Comparison of ENCODE assay signal across 8 mouse cellular contexts in the genomic region with DNA sequence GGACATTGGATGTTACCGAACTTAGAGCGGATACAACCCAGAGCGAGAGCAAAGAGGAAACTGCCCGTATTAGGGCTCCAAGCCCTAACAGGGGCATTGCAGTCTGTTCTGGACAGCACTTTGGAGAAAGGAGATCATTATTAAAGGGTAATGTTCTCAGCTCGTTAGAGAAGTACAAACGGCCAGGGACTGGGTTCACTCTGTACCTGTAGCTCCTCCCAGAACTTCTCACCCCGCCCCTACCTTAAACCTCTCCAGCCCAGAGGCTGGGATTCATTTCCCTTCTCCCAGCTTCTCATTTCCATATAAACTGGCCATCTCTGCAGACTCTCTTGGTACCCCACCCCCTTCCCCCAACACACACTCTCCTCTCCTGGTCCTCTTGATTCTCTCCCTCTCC. TPM values are rescaled to one million over a fixed set of nuclear protein-coding genes. Genes with fewer than 3 reads are reported as not detected.
A peak's percentile ranks its signal among the peaks of the same experiment; 100 is the strongest.
DNase-seq lines count a peak whose midpoint lies in the region; ATAC-seq and TF ChIP-seq lines count a peak whose summit lies in the region.

No protein-coding gene starts in this region.

- H3K4me2 ChIP-seq in forebrain, embryonic 15.5 days (replicated peaks) = peak overlapping the region; percentile 67
- H3K4me2 ChIP-seq in limb, embryonic 11.5 days (ENCODE audit: low read depth, severe bottlenecking) = peak overlapping the region; percentile 79

- WGBS in forebrain, embryonic 15.5 days = 0% methylated on average over 7 of the region's 7 CpGs
- 0% methylated on average over 7 of the region's 7 CpGs for WGBS in limb, embryonic 11.5 days

- peak; percentile 33 for DNase-seq in adrenal gland, adult 2 months
- no peak for DNase-seq in adrenal gland, postnatal 4 days (ENCODE audit: low spot score in 2 of 2)
- no peak for DNase-seq in ES-E14 (ENCODE audit: low read depth, low spot score)
- peak; percentile 48 for DNase-seq in limb, embryonic 11.5 days (ENCODE audit: low spot score)
- DNase-seq in neural tube, embryonic 10.5 days (ENCODE audit: extremely low spot score, low spot score) = peak; percentile 36
- no peak for DNase-seq in ovary, postnatal 36 days (ENCODE audit: low spot score)
- no peak for DNase-seq in spleen, adult 12 weeks (ENCODE audit: low spot score)

- H3K4me3 ChIP-seq in ES-E14 (ENCODE audit: insufficient read depth in 1 of 2, low read depth in 1 of 2, low read length in 2 of 2, poor library complexity in 1 of 2, severe bottlenecking in 1 of 2) = peak overlapping the region; percentile 86 to 88
- peak overlapping the region; percentile 74 for H3K4me3 ChIP-seq in forebrain, embryonic 15.5 days
- H3K4me3 ChIP-seq in limb, embryonic 11.5 days (ENCODE audit: low read depth, low read length) = peak overlapping the region; percentile 59

- H3K36me3 ChIP-seq in ES-E14 (ENCODE audit: control insufficient read depth, insufficient read depth, low read length, poor library complexity, severe bottlenecking) = no peaks in the 10 kb centered on the region
- no peaks in the 10 kb centered on the region for H3K36me3 ChIP-seq in forebrain, embryonic 15.5 days
- H3K36me3 ChIP-seq in limb, embryonic 11.5 days (ENCODE audit: control insufficient read depth, insufficient read depth, low read length) = no peaks in the 10 kb centered on the region

- H3K27ac ChIP-seq in ES-E14 (ENCODE audit: insufficient read depth, low read depth, low read length, poor library complexity, severe bottlenecking) = no peak overlapping the region
- H3K27ac ChIP-seq in forebrain, embryonic 15.5 days (replicated peaks) = no peak overlapping the region
- H3K27ac ChIP-seq in limb, embryonic 11.5 days (replicated peaks; ENCODE audit: low read depth, low read length) = no peak overlapping the region

- no peaks in the 10 kb centered on the region for H3K27me3 ChIP-seq in forebrain, embryonic 15.5 days
- no peaks in the 10 kb centered on the region for H3K27me3 ChIP-seq in limb, embryonic 11.5 days (ENCODE audit: control insufficient read depth, insufficient read depth, low read length)

- peaks cover 0 to 6% of the 10 kb centered on the region in 2 experiments; a peak in 1 of 4 replicates for H3K4me1 ChIP-seq in ES-E14 (ENCODE audit: control insufficient read depth in 2 of 2, insufficient read depth in 2 of 2, low read length in 2 of 2, poor library complexity in 1 of 2)
- peaks cover 29% of the 10 kb centered on the region for H3K4me1 ChIP-seq in forebrain, embryonic 15.5 days
- 0 out of 2 replicates have a peak, but pooled peaks cover 4% of the 10 kb centered on the region for H3K4me1 ChIP-seq in limb, embryonic 11.5 days (ENCODE audit: control insufficient read depth, insufficient read depth, low read length)

- peak overlapping the region; percentile 35; the same call in 1 of the 2 replicates for H3K9ac ChIP-seq in ES-E14 (ENCODE audit: insufficient read depth, low read depth, low read length, poor library complexity, severe bottlenecking)
- peak overlapping the region; percentile 75 for H3K9ac ChIP-seq in forebrain, embryonic 15.5 days (replicated peaks)
- peak overlapping the region; percentile 44; the same call in 1 of the 2 replicates for H3K9ac ChIP-seq in limb, embryonic 11.5 days (ENCODE audit: low read length)

- ATAC-seq in forebrain, embryonic 15.5 days (replicated peaks) = no peak
- peak; percentile 49 for ATAC-seq in limb, embryonic 11.5 days (ENCODE audit: insufficient number of reproducible peaks, low FRiP score, low TSS enrichment, low read depth)

- no peaks in the 10 kb centered on the region for H3K9me3 ChIP-seq in ES-E14 (ENCODE audit: control insufficient read depth, insufficient read depth, low read depth, low read length)
- no peaks in the 10 kb centered on the region for H3K9me3 ChIP-seq in forebrain, embryonic 15.5 days
- H3K9me3 ChIP-seq in limb, embryonic 11.5 days (ENCODE audit: control insufficient read depth, low read length) = no peaks in the 10 kb centered on the region

- in situ Hi-C loops in ES-E14 (cut with MboI; ENCODE audit: low sequenced_read_pairs in 2 of 2, unreplicated experiment in 2 of 2) = no loop called here

TF ChIP-seq in ES-E14, 5 proteins besides CTCF, POLR2A, EP300 and RAD21:
- TF ChIP-seq HCFC1 (IDR thresholded peaks at IDR 0.05; ENCODE audit: borderline replicate concordance, insufficient read depth, low read length) (no peak), MAFK (IDR thresholded peaks at IDR 0.05; ENCODE audit: insufficient read depth, low read depth, low read length) (no peak), ZNF384 (IDR thresholded peaks at IDR 0.05; ENCODE audit: low read depth, low read length) (no peak), CHD2 (IDR thresholded peaks at IDR 0.05; ENCODE audit: low read depth, low read length) (no peak), ZC3H11A (IDR thresholded peaks at IDR 0.05; ENCODE audit: borderline replicate concordance, low read depth, low read length) (no peak)

RNA-seq across cellular contexts. Expression of a gene that starts 0.8 kb away (rescaled TPM):
- 10 to 100 TPM; 49.2 to 99.6 TPM for total RNA-seq in adrenal gland, adult 2 months (2021)
- 14.1 and 15.4 TPM in 2 replicates for polyA plus RNA-seq in adrenal gland, adult 2 months (2012; rRNA removed)
- 10 to 100 TPM; 67.3 to 71.8 TPM for total RNA-seq in adrenal gland, postnatal 4 days (2021)
- total RNA-seq in ES-E14 (2012; rRNA removed) = 33.0 and 42.7 TPM in 2 replicates
- 31.9 and 37.6 TPM in 2 replicates for polyA plus RNA-seq in forebrain, embryonic 15.5 days (2015; fragmentation: Nextera tagmentation; extraction: Ambion mirVana)
- polyA plus RNA-seq in limb, embryonic 11.5 days (2014; fragmentation: Nextera tagmentation; extraction: Ambion mirVana) = 36.7 and 40.5 TPM in 2 replicates

RNA-seq across cellular contexts. Expression of a gene that starts 3.1 kb away (rescaled TPM):
- total RNA-seq in adrenal gland, adult 2 months (2021) = 10 to 100 TPM; 59.3 to 87.1 TPM
- polyA plus RNA-seq in adrenal gland, adult 2 months (2012; rRNA removed) = 54.6 and 62.1 TPM in 2 replicates
- total RNA-seq in adrenal gland, postnatal 4 days (2021) = 10 to 100 TPM; 60.1 to 71.0 TPM
- total RNA-seq in ES-E14 (2012; rRNA removed) = 8.7 and 9.8 TPM in 2 replicates
- 46.8 and 50.8 TPM in 2 replicates for polyA plus RNA-seq in forebrain, embryonic 15.5 days (2015; fragmentation: Nextera tagmentation; extraction: Ambion mirVana)
- polyA plus RNA-seq in limb, embryonic 11.5 days (2014; fragmentation: Nextera tagmentation; extraction: Ambion mirVana) = 22.5 and 26.0 TPM in 2 replicates

RNA-seq across cellular contexts. Expression of a gene that starts 41.5 kb away (rescaled TPM):
- under 1 TPM; 0.58 to 0.73 TPM for total RNA-seq in adrenal gland, adult 2 months (2021)
- 0.13 and 0.21 TPM in 2 replicates for polyA plus RNA-seq in adrenal gland, adult 2 months (2012; rRNA removed)
- total RNA-seq in adrenal gland, postnatal 4 days (2021) = not detected
- not detected in 2 replicates for total RNA-seq in ES-E14 (2012; rRNA removed)
- polyA plus RNA-seq in forebrain, embryonic 15.5 days (2015; fragmentation: Nextera tagmentation; extraction: Ambion mirVana) = not detected in 2 replicates
- not detected in 2 replicates for polyA plus RNA-seq in limb, embryonic 11.5 days (2014; fragmentation: Nextera tagmentation; extraction: Ambion mirVana)

RNA-seq across cellular contexts. Expression of a gene that starts 58.4 kb away (rescaled TPM):
- total RNA-seq in adrenal gland, adult 2 months (2021) = under 1 TPM in 1 of 2 experiments, not detected in 1; 0.23 TPM
- 0.12 and 0.52 TPM in 2 replicates for polyA plus RNA-seq in adrenal gland, adult 2 months (2012; rRNA removed)
- not detected for total RNA-seq in adrenal gland, postnatal 4 days (2021)
- not detected in 2 replicates for total RNA-seq in ES-E14 (2012; rRNA removed)
- polyA plus RNA-seq in forebrain, embryonic 15.5 days (2015; fragmentation: Nextera tagmentation; extraction: Ambion mirVana) = not detected in 2 replicates
- polyA plus RNA-seq in limb, embryonic 11.5 days (2014; fragmentation: Nextera tagmentation; extraction: Ambion mirVana) = not detected in 2 replicates

RNA-seq across cellular contexts. Expression of a gene that starts 58.5 kb away (rescaled TPM):
- total RNA-seq in adrenal gland, adult 2 months (2021) = under 1 TPM in 1 of 2 experiments, not detected in 1; 0.29 TPM
- 0.09 TPM in 1 of 2 replicates, not detected in the other for polyA plus RNA-seq in adrenal gland, adult 2 months (2012; rRNA removed)
- not detected for total RNA-seq in adrenal gland, postnatal 4 days (2021)
- not detected in 2 replicates for total RNA-seq in ES-E14 (2012; rRNA removed)
- polyA plus RNA-seq in forebrain, embryonic 15.5 days (2015; fragmentation: Nextera tagmentation; extraction: Ambion mirVana) = not detected in 2 replicates
- not detected in 2 replicates for polyA plus RNA-seq in limb, embryonic 11.5 days (2014; fragmentation: Nextera tagmentation; extraction: Ambion mirVana)

Comparison
In these comparisons a context has a peak if more than half of its experiments do, and no peak if none do; other contexts are left out.
1. DNase-seq: peak in adrenal gland, adult 2 months (single experiment), limb, embryonic 11.5 days (single experiment) and neural tube, embryonic 10.5 days (single experiment); none in adrenal gland, postnatal 4 days (0 of 2), ES-E14 (single experiment), ovary, postnatal 36 days (single experiment) and spleen, adult 12 weeks (single experiment).
2. Peak in every context shown above with its lines, with median percentiles within 50 percentile points of each other: H3K4me3 ChIP-seq and H3K9ac ChIP-seq.